Mouse (Mus musculus) leukemia stem cell, adult 10-12 weeks (primary cell): ENCODE data around the gene Tmem123. TPM values are rescaled to one million over a fixed set of nuclear protein-coding genes. Genes with fewer than 3 reads are reported as not detected.

Experiments
- polyA plus RNA-seq: library from polyadenylated mRNA; stranded (reverse); fragments of >175 nt; gene quantifications from 2 replicates; pipeline ENCODE4 v1.2.3, GENCODE M21; 2012; ENCODE audit warnings: low replicate concordance

The Tmem123 gene
- 43.8 and 77.1 TPM in 2 replicates for polyA plus RNA-seq

DNA sequence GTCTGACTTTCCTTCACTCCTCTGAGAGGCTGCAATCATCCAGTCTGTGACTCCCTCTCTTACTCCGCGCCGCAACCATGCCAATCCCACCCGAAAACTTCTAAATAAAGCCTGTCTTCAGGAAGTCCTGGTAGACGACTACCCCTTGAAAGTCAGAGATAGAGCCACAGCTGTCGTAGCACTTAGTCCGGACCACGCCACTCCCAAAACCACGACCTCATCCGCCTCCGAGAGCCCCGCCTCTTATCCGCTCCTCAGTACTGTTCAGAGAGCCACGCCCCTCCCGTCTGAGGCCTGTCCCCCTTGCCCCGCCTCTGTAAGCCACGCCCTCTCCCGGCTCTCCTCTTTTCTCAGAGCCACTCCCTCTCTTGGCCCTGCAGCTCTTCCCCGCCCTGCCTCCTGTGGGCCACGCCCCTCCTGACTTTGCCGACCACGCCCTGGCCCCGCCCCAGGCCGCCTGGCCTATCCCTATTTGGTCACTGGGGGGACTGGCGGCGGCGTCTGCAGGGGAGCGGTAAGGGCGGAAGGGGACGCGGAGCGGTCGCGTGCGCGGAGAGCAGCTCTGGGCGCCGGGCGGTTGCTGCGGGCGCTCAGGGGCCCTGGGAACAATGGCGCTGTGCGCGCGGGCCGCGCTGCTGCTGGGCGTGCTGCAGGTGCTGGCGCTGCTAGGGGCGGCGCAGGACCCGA is at the start of gene Tmem123:
TSS of gene Tmem123 (plus strand) at position 428 of the 687 bp plus-strand sequence.

DNA sequence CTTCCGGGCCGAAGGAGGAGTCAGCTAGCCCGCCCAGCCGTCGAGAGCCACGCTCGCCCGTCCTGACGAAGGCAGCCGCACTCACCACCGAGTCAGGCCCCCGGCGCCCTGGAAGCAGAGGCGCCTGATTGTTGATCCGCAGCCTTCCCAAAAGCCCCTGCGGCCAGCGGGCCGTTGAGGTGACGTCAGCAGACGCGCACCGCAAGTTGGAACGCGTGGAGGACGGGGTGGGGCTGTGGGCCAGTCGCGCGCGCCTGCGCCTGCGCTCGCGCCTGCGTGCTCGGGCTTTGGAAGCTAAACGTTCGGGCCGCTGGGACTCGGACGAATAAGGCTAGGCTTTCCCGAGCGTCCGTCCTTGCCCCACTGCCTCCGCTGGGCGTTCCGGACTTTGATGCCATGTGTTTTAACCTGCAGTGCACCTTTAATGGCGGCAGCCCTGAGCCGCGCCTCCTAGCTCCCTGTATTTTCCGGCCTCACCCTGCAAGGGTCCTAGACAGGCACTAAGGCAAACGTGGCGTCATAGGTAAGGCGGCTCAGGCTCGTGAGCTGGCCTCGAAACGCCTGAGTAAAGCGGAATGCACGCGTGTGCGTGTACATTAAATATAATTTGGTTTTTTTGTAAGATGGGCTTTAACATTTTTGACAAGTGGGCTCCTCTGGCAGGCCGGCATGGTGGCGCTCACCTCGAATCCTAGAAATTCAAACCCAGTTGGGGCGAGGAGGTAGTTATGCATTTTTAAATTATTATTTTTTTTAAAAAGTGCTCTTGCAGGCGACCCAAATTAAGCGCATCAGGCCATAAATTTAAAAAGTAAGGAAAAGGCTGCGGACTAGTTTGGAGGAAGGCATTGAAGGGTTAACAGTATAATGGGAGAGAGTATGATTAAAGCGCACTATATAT is 73.3 kb downstream of the Tmem123 start, which contains the start of gene Birc2:
TSS of gene Birc2 (minus strand) at position 160 of the 901 bp plus-strand sequence.

Other genes with a start within 250 kb of the Tmem123 start
- gene Mmp8, start 205.6 kb upstream of the Tmem123 start, polyA plus RNA-seq: 0.11 TPM in 1 of 2 replicates, not detected in the other
- 0.13 TPM in 1 of 2 replicates, not detected in the other for gene Mmp27, start 192.6 kb upstream of the Tmem123 start, polyA plus RNA-seq
- not detected in 2 replicates for gene Mmp20, start 135.8 kb upstream of the Tmem123 start, polyA plus RNA-seq
- not detected in 2 replicates for gene Mmp7, start 72.0 kb upstream of the Tmem123 start, polyA plus RNA-seq
- gene Birc2, start 73.0 kb downstream of the Tmem123 start, polyA plus RNA-seq: 8.6 and 15.7 TPM in 2 replicates
- gene Birc3, start 109.1 kb downstream of the Tmem123 start, polyA plus RNA-seq: 4.3 and 4.7 TPM in 2 replicates
- 0.47 and 0.66 TPM in 2 replicates for gene Yap1, start 240.6 kb downstream of the Tmem123 start, polyA plus RNA-seq